Mouse (Mus musculus): ENCODE results near the gene Polr1c.

DNA sequence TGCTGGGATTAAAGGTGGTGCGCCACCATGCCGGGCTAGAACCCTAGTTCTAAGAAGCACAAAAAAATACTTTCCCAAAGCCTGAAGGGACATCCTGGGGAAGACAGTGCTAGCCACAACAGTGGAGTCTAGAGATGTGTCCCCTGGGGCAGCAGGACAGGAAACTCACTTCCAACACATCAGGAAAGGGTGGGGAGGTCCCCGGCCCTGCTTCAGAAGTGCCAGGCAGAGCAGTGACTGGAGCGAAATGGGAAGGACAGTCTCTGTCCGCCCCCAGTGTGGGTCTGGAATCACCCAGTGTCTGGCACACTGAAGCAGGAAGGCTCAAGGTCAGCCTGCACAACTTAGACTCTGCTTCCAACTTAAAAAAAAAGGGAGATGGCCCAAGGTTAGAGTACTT is 24.8 kb upstream of the Polr1c start:
- TF ChIP-seq CTCF (IDR thresholded peaks at IDR 0.05; ENCODE audit: borderline replicate concordance, insufficient read depth, low read depth, low read length): no peak
- TF ChIP-seq POLR2A (IDR thresholded peaks at IDR 0.05; ENCODE audit: borderline replicate concordance, insufficient read depth, low read length): no peak
